Mouse (Mus musculus) lung, postnatal 25 days (tissue): Measurements from ENCODE around the gene Tbxa2r.
A peak's percentile ranks its signal among the peaks of the same experiment; 100 is the strongest.

Experiments used
- DNase-seq: peaks from one replicate; pipeline ENCODE4 v3.0.0; 2022; ENCODE audit warnings: low spot score

The Tbxa2r gene

GRCm38 (mm10) chr10:81328386-81328785 lies at the start of gene Tbxa2r:
Gene Tbxa2r (plus strand): TSS chr10:81328731.
- DNase-seq, result peak; percentile 74

- no peak for DNase-seq
Measured at GRCm38 (mm10) chr10:81279496-81279895, 49.0 kb upstream of the Tbxa2r start.

- DNase-seq, result no peak
Measured at GRCm38 (mm10) chr10:81284189-81284588, 44.3 kb upstream of the Tbxa2r start.

- peak; percentile 66 for DNase-seq
Measured at GRCm38 (mm10) chr10:81284719-81285118, 43.8 kb upstream of the Tbxa2r start.

- peak; percentile 93 for DNase-seq
Measured at GRCm38 (mm10) chr10:81285694-81286450, 42.7 kb upstream of the Tbxa2r start.

GRCm38 (mm10) chr10:81286586-81286985 lies 41.9 kb upstream of the Tbxa2r start:
- DNase-seq, result peak; percentile 48

- no peak for DNase-seq
Measured at GRCm38 (mm10) chr10:81287513-81288157, 40.9 kb upstream of the Tbxa2r start.

GRCm38 (mm10) chr10:81288601-81289000 lies 39.9 kb upstream of the Tbxa2r start:
- DNase-seq, result no peak

- DNase-seq, result peak; percentile 72
Measured at GRCm38 (mm10) chr10:81289278-81289677, 39.3 kb upstream of the Tbxa2r start.

GRCm38 (mm10) chr10:81289811-81290210 lies 38.7 kb upstream of the Tbxa2r start:
- peak; percentile 54 for DNase-seq

- DNase-seq, result peak; percentile 72
Measured at GRCm38 (mm10) chr10:81290698-81291460, 37.7 kb upstream of the Tbxa2r start.

- DNase-seq, result no peak
Measured at GRCm38 (mm10) chr10:81291511-81292104, 36.9 kb upstream of the Tbxa2r start, which contains the start of gene Tjp3. Gene Tjp3 (minus strand): TSS chr10:81291581.

- peak; percentile 100 for DNase-seq
Measured at GRCm38 (mm10) chr10:81292554-81293333, 35.8 kb upstream of the Tbxa2r start, which contains the start of gene Pip5k1c. Gene Pip5k1c (plus strand): TSS chr10:81292963.

- DNase-seq, result no peak
Measured at GRCm38 (mm10) chr10:81293334-81294030, 35.0 kb upstream of the Tbxa2r start.

- DNase-seq, result no peak
Measured at GRCm38 (mm10) chr10:81294442-81294841, 34.1 kb upstream of the Tbxa2r start.

- no peak for DNase-seq
Measured at GRCm38 (mm10) chr10:81295185-81295584, 33.3 kb upstream of the Tbxa2r start.

- DNase-seq, result no peak
Measured at GRCm38 (mm10) chr10:81297246-81297645, 31.3 kb upstream of the Tbxa2r start.

- DNase-seq, result peak; percentile 87
Measured at GRCm38 (mm10) chr10:81297845-81298244, 30.7 kb upstream of the Tbxa2r start.

GRCm38 (mm10) chr10:81298369-81299100 lies 30.0 kb upstream of the Tbxa2r start:
- DNase-seq, result peak; percentile 62
